Mouse (Mus musculus) thymus, adult 2 months (tissue): Measurements from ENCODE around the gene Cnot2.

ENCODE experiments used
- CTCF ChIP-seq: fragments of 200-500 bp; IDR thresholded peaks from 2 replicates; pipeline ENCODE4 v1.5.1; 2012; ENCODE audit warnings: mild to moderate bottlenecking, control low read depth, low read length, moderate library complexity, borderline replicate concordance; ENCODE audit not compliant: control insufficient read depth, poor library complexity, insufficient read depth; ENCODE audit errors: extremely low read depth
- POLR2A ChIP-seq: fragments of 200-500 bp; IDR thresholded peaks from 2 replicates; pipeline ENCODE4 v1.6.1; 2012; ENCODE audit warnings: mild to moderate bottlenecking, low read length, control low read depth, moderate library complexity; ENCODE audit not compliant: control insufficient read depth, poor library complexity, insufficient read depth; ENCODE audit errors: extremely low read depth

- TF ChIP-seq POLR2A: no peak
- no peak for TF ChIP-seq CTCF
These were observed 1.4 kb upstream of the Cnot2 start for GRCm38 (mm10) chr10:116582738-116583137.
